Mouse (Mus musculus): ENCODE data around the gene Robo1.

- TF ChIP-seq CTCF (IDR thresholded peaks at IDR 0.05; ENCODE audit: insufficient read depth, low read depth, low read length) (no peak), POLR2A (IDR thresholded peaks at IDR 0.05; ENCODE audit: insufficient read depth, low read depth, low read length) (no peak)
Observed at GRCm38 (mm10) chr16:72735588-72735987, 427.5 kb downstream of the Robo1 start.
